Mouse (Mus musculus): ENCODE results near the gene Ccdc17. TPM values are rescaled to one million over a fixed set of nuclear protein-coding genes. Genes with fewer than 3 reads are reported as not detected.
A peak's percentile ranks its signal among the peaks of the same experiment; 100 is the strongest.

The Ccdc17 gene
- polyA plus RNA-seq (2015; fragmentation: Nextera tagmentation; extraction: Ambion mirVana): 3.0 and 4.5 TPM in 2 replicates

DNA sequence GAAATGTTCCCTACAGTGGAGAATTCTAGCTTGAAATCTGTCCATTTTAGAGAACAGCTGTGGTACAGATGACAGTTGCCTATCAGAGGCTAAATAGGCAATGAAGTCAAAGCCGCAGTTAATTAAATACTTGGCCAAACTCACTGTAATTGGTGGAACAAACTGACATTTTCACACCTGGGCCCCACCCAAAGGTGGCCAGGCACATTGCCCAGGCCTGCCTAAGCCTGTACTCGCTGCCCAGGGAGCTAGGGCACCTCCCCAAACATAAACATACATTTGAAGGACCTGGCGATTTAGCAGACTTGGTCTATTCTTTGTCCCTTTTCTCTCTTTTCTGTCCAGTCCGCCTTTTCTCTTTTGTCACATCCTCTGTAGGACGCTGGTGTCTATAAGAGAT lies at the start of gene Ccdc17:
Gene Ccdc17 (plus strand): TSS at position 276 of the 400 bp plus-strand sequence.
- peaks cover 50% of the 10 kb centered on the region for H3K36me3 ChIP-seq
- ATAC-seq (ENCODE audit: low FRiP score): no peak
- H3K9me3 ChIP-seq (replicated peaks): no peaks in the 10 kb centered on the region
- peak within 1 kb of the TSS; percentile 76 for H3K9ac ChIP-seq (replicated peaks)
- H3K4me1 ChIP-seq: peaks cover 21% of the 10 kb centered on the region
- WGBS: 23% methylated on average over 5 of the region's 5 CpGs
- H3K4me2 ChIP-seq: peak within 1 kb of the TSS; percentile 93
- H3K4me3 ChIP-seq (replicated peaks): peak within 1 kb of the TSS; percentile 74
- H3K27ac ChIP-seq (replicated peaks): peak within 1 kb of the TSS; percentile 89
- H3K27me3 ChIP-seq (replicated peaks): no peaks in the 10 kb centered on the region

DNA sequence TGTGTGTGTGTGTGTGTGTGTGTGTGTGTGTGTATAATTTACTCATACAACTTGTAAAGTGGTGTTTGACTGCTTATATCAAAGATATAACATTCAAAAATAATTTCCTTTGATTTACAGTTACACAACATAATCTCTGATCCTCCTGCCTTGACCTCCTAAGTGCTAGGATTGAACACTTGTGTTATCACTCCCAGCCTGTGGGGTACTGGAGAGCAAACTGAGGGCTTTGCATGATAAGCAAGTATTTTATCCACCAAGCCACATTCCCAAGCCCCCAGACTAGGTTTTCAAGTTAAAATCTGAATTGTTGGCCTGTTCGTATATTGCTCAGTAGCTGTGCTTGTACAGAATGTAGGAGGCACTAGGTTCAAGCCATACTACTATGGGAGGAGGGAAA lies 46.0 kb upstream of the Ccdc17 start:
- Histone ChIP-seq H3K4me1 (peaks cover 7% of the 10 kb centered on the region; the same call in 1 of the 2 replicates), H3K9me3 (replicated peaks) (no peaks in the 10 kb centered on the region), H3K36me3 (peaks cover 13% of the 10 kb centered on the region), H3K27me3 (replicated peaks) (no peaks in the 10 kb centered on the region), H3K4me3 (replicated peaks) (no peak overlapping the region), H3K27ac (replicated peaks) (no peak overlapping the region), H3K9ac (replicated peaks) (no peak overlapping the region), H3K4me2 (no peak overlapping the region)
- ATAC-seq (ENCODE audit: low FRiP score): no peak
- 94% methylated on average over 1 of the region's 1 CpGs for WGBS

DNA sequence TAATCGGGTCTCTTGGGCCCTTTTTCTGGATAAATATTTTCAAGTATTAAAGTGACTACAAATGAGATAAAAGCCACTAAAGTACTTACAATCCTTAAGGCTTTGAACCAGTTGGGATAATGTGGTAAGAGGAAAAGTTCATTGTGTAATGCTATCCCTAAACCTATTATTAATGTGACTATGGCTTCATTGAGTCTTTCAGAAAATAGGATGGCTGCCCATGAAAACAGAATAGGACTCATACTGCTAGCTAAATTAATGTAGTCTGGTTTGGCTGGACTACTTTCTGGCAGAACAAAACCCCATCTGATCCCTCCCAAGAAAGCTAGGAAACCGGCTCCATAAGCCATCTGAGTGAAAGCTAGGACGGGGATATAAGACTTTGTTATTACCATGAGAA lies 43.4 kb upstream of the Ccdc17 start:
- peaks cover 13% of the 10 kb centered on the region for H3K36me3 ChIP-seq
- no peak overlapping the region for H3K27ac ChIP-seq (replicated peaks)
- no peak overlapping the region for H3K4me2 ChIP-seq
- no peaks in the 10 kb centered on the region for H3K27me3 ChIP-seq (replicated peaks)
- H3K9ac ChIP-seq (replicated peaks): no peak overlapping the region
- H3K9me3 ChIP-seq (replicated peaks): no peaks in the 10 kb centered on the region
- H3K4me1 ChIP-seq: peaks cover 13% of the 10 kb centered on the region
- WGBS: 90% methylated on average over 3 of the region's 3 CpGs
- H3K4me3 ChIP-seq (replicated peaks): no peak overlapping the region
- no peak for ATAC-seq (ENCODE audit: low FRiP score)

DNA sequence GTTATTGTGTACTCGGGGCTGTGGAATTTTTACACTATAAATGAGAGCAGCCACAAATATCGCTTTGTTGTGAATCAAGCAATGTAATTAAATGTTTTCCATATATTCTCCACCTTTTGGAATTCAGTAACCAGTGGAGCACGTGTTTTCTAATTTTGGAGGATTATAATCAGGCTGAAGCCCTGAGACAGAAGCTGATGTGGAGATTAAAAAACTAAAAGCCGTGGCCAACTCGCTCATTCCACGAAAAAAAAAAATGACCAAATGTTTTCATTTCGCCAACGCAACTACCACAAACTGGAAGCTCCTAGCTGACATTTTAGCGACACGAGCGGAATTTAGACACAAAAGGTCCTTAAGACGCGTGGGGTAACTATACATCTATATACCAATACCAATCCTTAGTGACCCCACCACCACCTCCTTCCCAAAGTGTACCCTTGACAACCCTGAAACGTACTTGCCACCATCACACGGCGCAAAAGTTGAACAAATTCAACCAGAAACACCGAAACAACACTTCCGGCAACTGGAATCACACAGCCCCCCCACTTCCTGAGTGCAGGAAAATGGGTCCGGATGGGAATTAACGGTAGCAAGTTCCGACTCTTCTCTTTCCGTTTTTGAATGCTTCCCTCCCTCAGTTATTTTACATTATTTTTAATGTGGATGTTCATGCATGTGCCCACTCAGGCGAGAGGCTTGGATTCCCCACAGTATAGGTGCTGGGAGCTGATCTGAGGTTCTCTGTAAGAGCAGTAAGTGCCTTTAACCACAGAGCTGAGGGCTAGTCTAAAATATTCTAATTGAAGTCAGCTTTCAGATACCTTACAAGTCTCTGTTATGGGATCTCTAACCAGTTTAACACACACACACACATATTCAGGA lies 40.8 kb upstream of the Ccdc17 start, which contains the start of gene Tmem69:
Gene Tmem69 (minus strand): TSS at position 524 of the 888 bp plus-strand sequence.
- Histone ChIP-seq H3K4me3 (replicated peaks) (peak within 1 kb of the TSS; percentile 93), H3K27ac (replicated peaks) (peak within 1 kb of the TSS; percentile 95), H3K36me3 (peaks cover 13% of the 10 kb centered on the region), H3K4me2 (peak within 1 kb of the TSS; percentile 81), H3K4me1 (peaks cover 24% of the 10 kb centered on the region), H3K27me3 (replicated peaks) (no peaks in the 10 kb centered on the region), H3K9me3 (replicated peaks) (no peaks in the 10 kb centered on the region), H3K9ac (replicated peaks) (peak within 1 kb of the TSS; percentile 76)
- ATAC-seq (ENCODE audit: low FRiP score): no peak
- WGBS: 5% methylated on average over 23 of the region's 23 CpGs

DNA sequence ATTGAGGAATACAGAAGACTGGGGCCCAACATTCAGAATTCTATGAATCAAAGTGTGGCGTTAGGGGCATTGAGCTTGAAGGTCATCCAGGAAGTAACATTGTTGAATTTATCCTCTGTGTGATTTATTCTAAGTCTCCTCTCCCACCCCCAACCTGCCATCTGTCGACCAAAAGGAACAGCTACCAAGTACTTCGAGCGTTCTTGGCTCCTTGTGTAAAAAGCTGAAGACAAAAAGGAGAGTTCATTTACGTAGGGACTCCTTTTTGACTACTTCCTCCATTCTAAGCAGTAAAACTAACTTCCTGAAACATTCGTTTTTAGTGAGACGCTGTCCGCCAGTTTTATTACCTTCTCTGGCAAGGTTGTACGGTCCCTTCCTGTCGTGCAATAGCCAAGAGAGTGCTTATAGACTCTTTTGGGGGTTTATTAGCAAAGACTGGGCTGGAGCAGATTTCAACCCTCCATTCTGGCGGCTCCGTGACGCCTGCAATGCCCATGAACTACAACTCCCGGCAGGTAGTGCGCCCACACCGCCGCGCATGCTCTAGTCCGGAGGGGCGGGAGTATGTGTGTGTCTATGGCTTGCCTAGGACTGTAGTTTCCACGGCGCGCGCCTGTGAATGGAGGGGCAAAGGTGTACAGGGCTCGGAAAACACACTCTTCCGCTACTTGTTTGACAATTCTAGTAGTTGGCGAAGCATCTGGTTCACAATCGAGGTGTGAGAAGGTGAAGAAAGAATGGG lies 39.7 kb upstream of the Ccdc17 start:
- WGBS: 0% methylated on average over 28 of the region's 28 CpGs
- H3K4me2 ChIP-seq: peak overlapping the region; percentile 81
- no peaks in the 10 kb centered on the region for H3K9me3 ChIP-seq (replicated peaks)
- peak overlapping the region; percentile 93 for H3K4me3 ChIP-seq (replicated peaks)
- H3K27me3 ChIP-seq (replicated peaks): no peaks in the 10 kb centered on the region
- ATAC-seq (ENCODE audit: low FRiP score): peak; percentile 98
- H3K36me3 ChIP-seq: peaks cover 13% of the 10 kb centered on the region
- peak overlapping the region; percentile 95 for H3K27ac ChIP-seq (replicated peaks)
- H3K4me1 ChIP-seq: peaks cover 26% of the 10 kb centered on the region
- peak overlapping the region; percentile 76 for H3K9ac ChIP-seq (replicated peaks)

DNA sequence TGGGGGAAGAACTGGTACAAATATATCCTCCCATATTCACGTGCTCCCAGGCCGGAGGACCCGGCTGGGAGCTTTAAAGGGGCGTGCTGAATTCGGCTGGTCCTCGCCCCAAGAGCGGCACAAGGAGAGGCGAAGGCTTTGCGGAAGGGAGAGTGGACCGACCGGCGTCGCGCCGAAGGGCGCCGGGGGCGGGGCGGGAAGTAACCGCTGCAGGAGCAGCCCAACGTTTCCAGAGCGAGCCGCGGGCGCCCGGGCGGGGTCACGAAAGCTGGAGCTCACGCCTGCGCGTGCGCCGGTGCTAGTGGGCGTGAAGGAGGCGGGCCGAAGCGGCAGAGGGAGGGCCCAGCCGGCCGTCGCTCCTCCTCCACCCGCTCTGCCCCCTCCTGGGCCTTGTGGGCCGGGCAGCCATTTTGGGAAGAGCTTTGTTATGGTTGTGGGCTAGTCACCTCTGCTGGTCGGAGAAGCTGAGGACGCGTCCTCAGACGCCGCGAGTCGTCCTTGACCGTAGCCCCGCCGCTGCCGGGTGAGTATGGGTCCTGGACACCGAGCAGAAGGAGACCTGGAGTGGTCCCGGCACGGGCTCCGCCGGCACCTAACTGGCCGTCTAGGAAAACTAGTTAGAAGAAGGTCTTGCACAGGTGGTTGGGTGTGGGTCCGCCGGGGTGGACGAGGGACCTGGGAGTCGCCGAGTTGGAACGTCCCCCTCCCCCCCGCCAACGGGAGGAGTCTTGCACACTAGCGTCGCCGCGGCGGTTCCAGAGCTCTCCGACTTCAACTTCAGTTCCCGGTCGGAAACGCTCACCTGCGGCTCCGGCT lies 38.9 kb upstream of the Ccdc17 start, which contains the start of gene Gpbp1l1:
Gene Gpbp1l1 (plus strand): TSS at position 353 of the 816 bp plus-strand sequence.
- Histone ChIP-seq H3K4me2 (peak within 1 kb of the TSS; percentile 81), H3K27ac (replicated peaks) (peak within 1 kb of the TSS; percentile 95), H3K4me1 (peaks cover 26% of the 10 kb centered on the region), H3K27me3 (replicated peaks) (no peaks in the 10 kb centered on the region), H3K9me3 (replicated peaks) (no peaks in the 10 kb centered on the region), H3K9ac (replicated peaks) (peak within 1 kb of the TSS; percentile 76), H3K36me3 (peaks cover 9% of the 10 kb centered on the region), H3K4me3 (replicated peaks) (peak within 1 kb of the TSS; percentile 93)
- under 1% methylated on average over 67 of the region's 78 CpGs for WGBS
- peak; percentile 97 for ATAC-seq (ENCODE audit: low FRiP score)

DNA sequence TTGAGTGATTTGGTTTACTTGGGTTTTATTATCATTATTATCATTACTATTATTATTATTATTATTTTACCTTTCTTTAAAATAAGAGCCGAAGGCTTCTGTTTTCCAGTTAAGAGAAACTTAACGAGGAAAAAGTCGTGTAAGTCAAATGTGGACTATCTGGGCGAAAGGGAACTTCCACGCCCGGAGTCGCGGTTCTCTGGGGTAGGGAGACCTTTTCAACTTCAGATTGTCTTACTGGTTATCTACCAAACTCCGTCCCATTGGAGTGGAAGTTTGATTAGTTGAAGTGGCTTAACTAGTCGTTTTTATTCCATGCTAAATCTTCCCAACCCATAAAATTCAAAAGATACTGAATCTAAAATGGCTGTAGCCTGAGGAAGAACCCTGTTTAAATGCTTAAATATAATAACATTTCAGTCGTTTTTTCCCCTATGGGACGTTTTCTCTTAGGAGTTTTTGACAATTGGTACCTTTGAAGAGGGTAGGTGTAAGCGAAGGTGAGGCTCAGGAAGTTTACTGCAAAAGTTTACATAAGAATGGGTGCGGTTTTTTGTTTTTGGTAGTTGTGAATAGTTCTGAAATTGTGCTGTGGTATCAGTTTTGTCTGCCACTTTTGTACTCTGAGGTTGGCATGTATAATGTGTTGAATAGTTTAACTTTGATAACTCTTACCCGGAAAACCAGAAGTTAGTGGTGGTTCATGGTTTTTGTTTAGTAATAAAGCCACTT lies 38.1 kb upstream of the Ccdc17 start:
- no peaks in the 10 kb centered on the region for H3K9me3 ChIP-seq (replicated peaks)
- H3K4me3 ChIP-seq (replicated peaks): peak overlapping the region; percentile 93
- peaks cover 4% of the 10 kb centered on the region for H3K36me3 ChIP-seq
- peak overlapping the region; percentile 95; the same call in 1 of the 2 replicates for H3K27ac ChIP-seq (replicated peaks)
- peak overlapping the region; percentile 81 for H3K4me2 ChIP-seq
- WGBS: 5% methylated on average over 15 of the region's 15 CpGs
- no peaks in the 10 kb centered on the region for H3K27me3 ChIP-seq (replicated peaks)
- no peak for ATAC-seq (ENCODE audit: low FRiP score)
- H3K4me1 ChIP-seq: peaks cover 26% of the 10 kb centered on the region
- H3K9ac ChIP-seq (replicated peaks): peak overlapping the region; percentile 76

DNA sequence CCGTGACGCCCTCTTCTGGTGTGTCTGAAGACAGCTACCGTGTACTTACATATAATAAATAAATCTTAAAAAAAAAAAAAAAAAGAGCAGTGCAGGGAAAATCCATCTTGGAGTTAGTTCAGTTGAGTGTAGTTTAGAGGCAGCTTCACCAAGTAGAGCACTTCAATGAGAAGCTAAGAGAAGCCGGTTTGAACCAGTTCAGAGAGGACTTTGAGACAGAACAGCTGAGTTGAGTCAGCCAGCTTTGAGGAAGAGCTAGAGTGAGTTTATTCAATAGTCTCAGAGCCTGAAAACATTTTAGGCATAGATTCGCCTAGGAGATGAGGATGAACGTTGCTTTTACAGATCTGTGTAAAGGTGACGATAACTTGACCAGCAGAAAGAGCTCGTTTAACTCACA lies 661 bp upstream of the Ccdc17 start:
- H3K27ac ChIP-seq (replicated peaks): no peak overlapping the region
- no peaks in the 10 kb centered on the region for H3K9me3 ChIP-seq (replicated peaks)
- 85% methylated on average over 8 of the region's 8 CpGs for WGBS
- ATAC-seq (ENCODE audit: low FRiP score): no peak
- H3K4me2 ChIP-seq: no peak overlapping the region
- H3K4me3 ChIP-seq (replicated peaks): no peak overlapping the region
- H3K9ac ChIP-seq (replicated peaks): no peak overlapping the region
- H3K27me3 ChIP-seq (replicated peaks): no peaks in the 10 kb centered on the region
- peaks cover 50% of the 10 kb centered on the region for H3K36me3 ChIP-seq
- peaks cover 21% of the 10 kb centered on the region for H3K4me1 ChIP-seq

DNA sequence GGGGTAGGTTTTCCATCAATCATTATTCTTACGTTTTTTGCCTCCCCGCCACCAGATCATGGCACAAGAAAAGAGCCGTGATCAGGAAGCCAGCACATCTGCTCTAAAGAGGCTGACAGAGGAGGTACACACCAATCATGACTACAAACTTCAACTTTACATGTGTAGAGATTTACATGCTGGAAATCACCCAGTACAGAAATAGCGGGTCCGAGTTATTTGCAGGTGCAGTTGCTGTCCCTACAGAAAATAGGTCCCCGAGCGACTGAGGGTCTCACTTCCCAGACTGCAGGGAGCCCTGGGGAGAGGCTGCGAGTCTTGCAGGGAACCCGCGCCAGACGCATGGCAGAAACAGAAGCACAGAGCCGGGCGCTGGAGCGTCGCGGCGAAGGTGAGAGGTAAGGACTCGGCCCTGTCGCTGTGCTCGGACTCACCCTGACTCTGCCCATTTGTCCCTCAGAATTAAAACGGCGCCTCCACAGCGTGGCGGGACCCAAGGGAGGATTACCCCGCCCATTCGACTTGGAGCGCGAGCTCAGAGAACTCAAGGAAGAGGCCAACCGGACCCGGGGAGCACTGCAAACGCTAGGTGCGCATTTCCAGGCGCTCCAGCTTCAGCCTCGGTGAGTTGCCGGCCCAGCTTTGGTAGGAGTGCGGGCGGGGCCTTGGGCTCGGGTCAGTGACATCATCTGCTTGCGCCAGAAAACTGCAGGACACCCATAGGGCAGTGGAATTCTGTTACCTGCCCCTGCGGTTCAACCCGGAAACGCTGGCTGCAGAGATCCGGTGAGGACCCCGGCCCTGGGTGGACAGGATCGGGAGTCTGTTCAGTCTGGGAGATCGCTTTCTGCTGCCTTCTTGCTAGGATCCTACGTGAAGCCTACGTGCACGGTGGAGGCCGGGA lies 776 bp downstream of the Ccdc17 start:
- peak; percentile 97 for ATAC-seq (ENCODE audit: low FRiP score)
- Histone ChIP-seq H3K4me3 (replicated peaks) (peak overlapping the region; percentile 74), H3K4me2 (peak overlapping the region; percentile 93), H3K4me1 (peaks cover 21% of the 10 kb centered on the region), H3K36me3 (peaks cover 50% of the 10 kb centered on the region), H3K27ac (replicated peaks) (peak overlapping the region; percentile 89), H3K9ac (replicated peaks) (peak overlapping the region; percentile 76), H3K9me3 (replicated peaks) (no peaks in the 10 kb centered on the region), H3K27me3 (replicated peaks) (no peaks in the 10 kb centered on the region)
- under 1% methylated on average over 50 of the region's 50 CpGs for WGBS

DNA sequence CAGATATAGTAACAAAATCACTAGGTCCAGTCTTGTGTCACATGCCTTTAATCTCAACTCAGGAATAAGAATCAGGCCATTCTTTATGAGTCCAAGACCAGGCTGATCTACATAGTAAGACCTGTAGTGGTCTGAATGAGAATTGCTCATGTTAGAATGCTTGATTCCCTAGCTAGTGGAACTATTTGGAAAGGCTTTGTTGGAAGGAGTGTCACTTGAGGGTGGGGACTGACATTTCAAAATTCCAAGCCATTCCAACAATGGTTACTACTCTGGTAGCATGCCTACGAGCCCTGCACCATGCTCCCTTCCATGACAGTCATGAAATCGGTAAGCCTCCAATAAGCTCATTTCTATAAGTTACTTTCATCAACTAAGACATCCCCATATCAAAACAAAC lies 16.2 kb downstream of the Ccdc17 start:
- Histone ChIP-seq H3K27me3 (replicated peaks) (no peaks in the 10 kb centered on the region), H3K4me1 (no peaks in the 10 kb centered on the region), H3K9ac (replicated peaks) (no peak overlapping the region), H3K9me3 (replicated peaks) (no peaks in the 10 kb centered on the region), H3K36me3 (peaks cover 61% of the 10 kb centered on the region), H3K4me3 (replicated peaks) (no peak overlapping the region), H3K4me2 (no peak overlapping the region), H3K27ac (replicated peaks) (no peak overlapping the region)
- 95% methylated on average over 2 of the region's 2 CpGs for WGBS
- no peak for ATAC-seq (ENCODE audit: low FRiP score)

Measured in neural tube, embryonic 15.5 days (tissue).